Mouse (Mus musculus): ENCODE measurements at regions not wholly inside any gene's neighbourhood (a gene's known extent, or its start where the extent isn't known, plus 50 kb on each side); places are given as distances from the start of the nearest gene placed in this dataset.
A peak's percentile ranks its signal among the peaks of the same experiment; 100 is the strongest.

- DNase-seq = no peak
Measured at GRCm38 (mm10) chr10:14216191-14216992, 250.5 kb downstream of the Hivep2 start.

DNA sequence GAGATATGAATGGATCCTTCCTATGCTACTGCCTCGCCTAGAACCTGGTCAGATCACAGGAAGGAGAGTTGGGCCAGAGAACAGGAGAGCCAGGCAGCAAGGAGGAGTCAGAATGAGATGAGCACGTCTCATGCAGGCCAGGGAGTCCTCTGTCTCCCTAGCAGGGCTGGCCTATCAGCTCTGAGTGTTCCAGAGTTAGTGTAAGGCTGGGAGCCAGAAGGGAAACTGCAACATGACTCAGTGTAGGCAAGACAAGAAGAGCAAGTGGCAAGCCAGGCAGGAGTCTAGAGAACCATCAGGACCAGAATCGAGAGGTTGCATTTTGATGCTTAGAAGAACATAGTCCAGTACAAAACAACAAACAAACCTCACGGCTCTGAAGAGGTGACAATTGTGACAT is 249.6 kb downstream of the Hivep2 start:
- no peak for DNase-seq

GRCm38 (mm10) chr10:14213536-14213935 is 247.7 kb downstream of the Hivep2 start:
- DNase-seq = no peak

- DNase-seq = peak; percentile 53
Measured at GRCm38 (mm10) chr10:14211926-14212325, 246.1 kb downstream of the Hivep2 start.

DNA sequence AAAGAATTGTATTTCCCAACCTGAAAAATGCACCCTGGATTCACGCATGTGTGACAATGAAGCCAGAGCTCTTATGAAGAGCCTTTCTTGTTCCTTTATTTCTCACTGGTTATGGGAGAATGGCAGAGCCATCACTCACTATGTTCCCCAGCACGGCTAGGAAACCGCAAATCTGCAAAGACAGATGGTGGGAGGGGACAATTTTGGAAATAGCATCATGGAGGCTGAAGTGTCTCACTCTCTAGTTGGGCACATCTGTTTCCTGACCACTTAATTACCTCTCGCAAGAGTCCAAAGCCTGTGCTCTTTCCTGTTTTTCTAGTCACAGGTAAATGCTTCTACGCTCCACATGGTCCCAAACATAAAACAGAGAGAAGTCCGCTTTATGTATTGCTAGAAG is 245.6 kb downstream of the Hivep2 start:
- DNase-seq = no peak

GRCm38 (mm10) chr10:14210445-14210844 is 244.6 kb downstream of the Hivep2 start:
- DNase-seq = no peak

- no peak for DNase-seq
Measured at GRCm38 (mm10) chr10:14210045-14210444, 244.2 kb downstream of the Hivep2 start.

DNA sequence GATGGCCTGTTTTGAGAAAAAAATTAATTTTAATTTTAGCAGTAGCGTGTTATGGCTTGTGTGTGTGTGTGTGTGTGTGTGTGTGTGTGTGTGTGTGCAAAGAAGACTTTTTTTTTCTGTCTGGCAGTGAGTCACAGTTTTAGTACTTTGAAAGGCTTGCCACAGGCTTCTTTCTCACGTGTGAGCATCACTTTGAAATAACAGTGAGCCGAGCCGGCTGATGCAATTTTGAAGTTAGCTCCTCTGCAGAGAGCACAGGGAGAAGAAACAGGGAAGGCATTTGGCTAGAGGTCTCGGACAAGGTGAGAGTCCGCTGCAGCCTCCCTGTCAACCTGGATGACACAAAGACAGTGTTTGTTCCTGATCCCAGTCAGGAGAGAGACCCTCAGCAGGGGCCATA is 242.3 kb downstream of the Hivep2 start:
- no peak for DNase-seq

DNA sequence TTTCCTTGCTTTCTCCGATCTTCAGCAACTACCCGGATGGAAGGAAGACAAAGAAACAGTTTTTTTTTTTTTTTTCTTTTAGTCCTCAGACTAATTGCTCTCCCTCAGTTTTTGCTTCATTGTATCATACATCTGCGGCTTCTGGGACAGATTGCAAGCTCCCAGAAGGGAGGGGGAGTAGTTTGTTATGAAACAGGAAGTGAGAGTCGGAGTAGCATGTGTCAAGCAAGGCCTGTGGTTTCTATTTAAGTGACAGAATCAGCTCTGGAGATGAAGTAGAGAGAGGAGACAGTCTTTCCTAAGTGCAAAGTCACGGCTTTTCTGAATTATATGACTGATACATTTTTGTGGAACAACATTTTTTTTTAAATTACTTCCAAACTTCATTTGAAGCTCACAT is 241.7 kb downstream of the Hivep2 start:
- DNase-seq = no peak

- no peak for DNase-seq
Measured at GRCm38 (mm10) chr10:14207051-14207570, 241.2 kb downstream of the Hivep2 start.
